In genomic region chr2:94466531-94466930, GRCm38 (mm10) we compare ENCODE assay signal across 15 mouse cellular contexts. TPM values are rescaled to one million over a fixed set of nuclear protein-coding genes. Genes with fewer than 3 reads are reported as not detected.
DNase-seq lines count a peak whose midpoint lies in the region; ATAC-seq lines count a peak whose summit lies in the region.
"Had no signal": no experiment of that assay in that cellular context is flagged by ENCODE, and none has a peak within 500 bp of the region (broad histone marks: within the 10 kb centered on the region; RNA-seq: fewer than 3 reads in every experiment).

No protein-coding gene starts in this region.

- no peaks in the 10 kb centered on the region for H3K9me3 ChIP-seq in heart, embryonic 10.5 days
- H3K9me3 ChIP-seq in heart, embryonic 11.5 days (replicated peaks; ENCODE audit: control insufficient read depth, low read length): no peaks in the 10 kb centered on the region
- H3K9me3 ChIP-seq in midbrain, embryonic 11.5 days (ENCODE audit: control insufficient read depth, low read length): no peaks in the 10 kb centered on the region
- no peaks in the 10 kb centered on the region; the same call in 1 of the 2 replicates for H3K9me3 ChIP-seq in midbrain, embryonic 10.5 days (replicated peaks)
- H3K9me3 ChIP-seq: embryonic facial prominence, embryonic 12.5 days; heart, embryonic 13.5 days; midbrain, embryonic 12.5 days; neural tube, embryonic 13.5 days; stomach, embryonic 15.5 days had no signal

- no peak overlapping the region for H3K27ac ChIP-seq in heart, embryonic 10.5 days
- H3K27ac ChIP-seq in heart, embryonic 11.5 days (ENCODE audit: low read depth, low read length): no peak overlapping the region
- H3K27ac ChIP-seq in midbrain, embryonic 11.5 days (ENCODE audit: low read depth, low read length): no peak overlapping the region
- no peak overlapping the region for H3K27ac ChIP-seq in midbrain, embryonic 10.5 days (replicated peaks)
- H3K27ac ChIP-seq: embryonic facial prominence, embryonic 12.5 days; gastrocnemius, adult 2 months; heart, embryonic 13.5 days; midbrain, embryonic 12.5 days; neural tube, embryonic 13.5 days; stomach, embryonic 15.5 days had no signal

- 0 out of 2 replicates have a peak, but pooled peaks cover 7% of the 10 kb centered on the region for H3K27me3 ChIP-seq in heart, embryonic 10.5 days (ENCODE audit: insufficient read depth, poor library complexity, severe bottlenecking)
- H3K27me3 ChIP-seq in heart, embryonic 11.5 days (ENCODE audit: control insufficient read depth, insufficient read depth, low read length): no peaks in the 10 kb centered on the region
- H3K27me3 ChIP-seq in midbrain, embryonic 11.5 days (ENCODE audit: control insufficient read depth, insufficient read depth, low read length): no peaks in the 10 kb centered on the region
- no peaks in the 10 kb centered on the region for H3K27me3 ChIP-seq in midbrain, embryonic 10.5 days (ENCODE audit: low read depth, poor library complexity, severe bottlenecking)
- H3K27me3 ChIP-seq: embryonic facial prominence, embryonic 12.5 days; neural tube, embryonic 13.5 days; stomach, embryonic 15.5 days had no signal

- no peak overlapping the region for H3K9ac ChIP-seq in heart, embryonic 11.5 days (ENCODE audit: low read depth, low read length)
- no peak overlapping the region for H3K9ac ChIP-seq in midbrain, embryonic 11.5 days (ENCODE audit: low read length)
- H3K9ac ChIP-seq: embryonic facial prominence, embryonic 12.5 days; heart, embryonic 13.5 days; midbrain, embryonic 12.5 days; neural tube, embryonic 13.5 days; stomach, embryonic 15.5 days had no signal

- peak; percentile 70 for DNase-seq in heart, embryonic 10.5 days (ENCODE audit: low spot score)
- DNase-seq in midbrain, embryonic 11.5 days (ENCODE audit: low spot score, missing footprints): no peak
- no peak for DNase-seq in midbrain, embryonic 10.5 days (ENCODE audit: low spot score)
- DNase-seq in brain, adult 2 months (ENCODE audit: low read depth, low spot score): peak; percentile 24
- peak; percentile 81 to 85 for DNase-seq in cerebellum, postnatal 10 days
- DNase-seq in embryo, embryonic 9.5 days (ENCODE audit: extremely low spot score): no peak

- 76% methylated on average over 7 of the region's 7 CpGs for WGBS in heart, embryonic 10.5 days
- 83% methylated on average over 7 of the region's 7 CpGs for WGBS in heart, embryonic 11.5 days (ENCODE audit: insufficient replicate concordance)
- 84% methylated on average over 7 of the region's 7 CpGs for WGBS in midbrain, embryonic 11.5 days
- 85% methylated on average over 7 of the region's 7 CpGs for whole genome bisulfite sequencing in midbrain, embryonic 10.5 days

- ATAC-seq in heart, embryonic 11.5 days (replicated peaks; ENCODE audit: insufficient number of reproducible peaks, low FRiP score, low TSS enrichment): no peak
- ATAC-seq in midbrain, embryonic 11.5 days (ENCODE audit: low FRiP score): 0 out of 2 replicates have a peak, but pooled peaks have one; percentile 4
- ATAC-seq: lung, postnatal 0 days had no signal

- no peak overlapping the region for H3K4me2 ChIP-seq in heart, embryonic 11.5 days
- H3K4me2 ChIP-seq in midbrain, embryonic 11.5 days: no peak overlapping the region
- H3K4me2 ChIP-seq: embryonic facial prominence, embryonic 12.5 days; heart, embryonic 13.5 days; midbrain, embryonic 12.5 days; neural tube, embryonic 13.5 days; stomach, embryonic 15.5 days had no signal

- H3K4me3 ChIP-seq in heart, embryonic 10.5 days: no peak overlapping the region
- no peak overlapping the region for H3K4me3 ChIP-seq in heart, embryonic 11.5 days (ENCODE audit: low read depth, low read length)
- no peak overlapping the region for H3K4me3 ChIP-seq in midbrain, embryonic 11.5 days (ENCODE audit: low read depth, low read length)
- H3K4me3 ChIP-seq in midbrain, embryonic 10.5 days: no peak overlapping the region
- H3K4me3 ChIP-seq: embryonic facial prominence, embryonic 12.5 days; gastrocnemius, adult 2 months; heart, embryonic 13.5 days; midbrain, embryonic 12.5 days; myocyte; neural tube, embryonic 13.5 days; stomach, embryonic 15.5 days had no signal

- no peaks in the 10 kb centered on the region for H3K4me1 ChIP-seq in heart, embryonic 10.5 days
- H3K4me1 ChIP-seq in heart, embryonic 11.5 days (ENCODE audit: control insufficient read depth, insufficient read depth, low read length): no peaks in the 10 kb centered on the region
- H3K4me1 ChIP-seq in midbrain, embryonic 11.5 days (ENCODE audit: control insufficient read depth, insufficient read depth, low read length): no peaks in the 10 kb centered on the region
- H3K4me1 ChIP-seq in midbrain, embryonic 10.5 days: no peaks in the 10 kb centered on the region; the same call in 1 of the 2 replicates
- H3K4me1 ChIP-seq: embryonic facial prominence, embryonic 12.5 days; midbrain, embryonic 12.5 days; neural tube, embryonic 13.5 days; stomach, embryonic 15.5 days had no signal

- H3K36me3 ChIP-seq in heart, embryonic 10.5 days: no peaks in the 10 kb centered on the region
- H3K36me3 ChIP-seq in heart, embryonic 11.5 days (ENCODE audit: control insufficient read depth, insufficient read depth, low read length): no peaks in the 10 kb centered on the region
- no peaks in the 10 kb centered on the region for H3K36me3 ChIP-seq in midbrain, embryonic 11.5 days (ENCODE audit: control insufficient read depth, insufficient read depth, low read length)
- H3K36me3 ChIP-seq in midbrain, embryonic 10.5 days: no peaks in the 10 kb centered on the region
- H3K36me3 ChIP-seq: embryonic facial prominence, embryonic 12.5 days; heart, embryonic 13.5 days; midbrain, embryonic 12.5 days; neural tube, embryonic 13.5 days; stomach, embryonic 15.5 days had no signal

RNA-seq across cellular contexts. Expression of gene Api5, which starts 28.6 kb away (rescaled TPM):
- 109 and 133 TPM in 2 replicates for polyA plus RNA-seq in heart, embryonic 10.5 days (2016; fragmentation: Nextera tagmentation; extraction: Ambion mirVana)
- 99.3 and 110 TPM in 2 replicates for polyA plus RNA-seq in heart, embryonic 11.5 days (2014; fragmentation: Nextera tagmentation; extraction: Ambion mirVana)
- 252 and 261 TPM in 2 replicates for polyA plus RNA-seq in midbrain, embryonic 11.5 days (2014; fragmentation: Nextera tagmentation; extraction: Ambion mirVana)
- polyA plus RNA-seq in midbrain, embryonic 10.5 days (2016; fragmentation: Nextera tagmentation; extraction: Ambion mirVana): 222 and 230 TPM in 2 replicates

Comparison
In these comparisons a context has a peak if more than half of its experiments do, and no peak if none do; other contexts are left out.
1. DNase-seq: peak in heart, embryonic 10.5 days (single experiment), brain, adult 2 months (single experiment) and cerebellum, postnatal 10 days (2 of 2); none in midbrain, embryonic 11.5 days (single experiment), midbrain, embryonic 10.5 days (single experiment) and embryo, embryonic 9.5 days (single experiment).